ENCODE assay signal across 12 mouse cellular contexts in the genomic region with DNA sequence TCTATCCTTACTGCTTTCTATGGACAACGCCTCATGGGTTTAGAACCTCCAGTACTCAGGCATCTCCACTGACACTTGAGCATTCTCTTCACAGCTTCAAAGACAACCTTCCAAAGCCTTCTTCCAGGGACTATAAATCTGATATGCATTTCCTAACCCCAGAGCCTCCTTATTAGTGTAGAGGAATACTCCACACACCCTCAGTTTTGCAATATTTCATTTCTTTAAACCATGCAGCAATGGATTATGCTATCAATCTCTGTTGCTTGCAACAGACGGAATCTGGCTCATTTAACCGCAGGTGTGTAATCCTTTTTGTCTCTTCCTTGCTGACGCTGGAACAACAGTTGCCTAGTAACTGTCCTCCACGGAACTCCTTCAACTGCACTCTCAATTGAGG.
"Had no signal": no experiment of that assay in that cellular context is flagged by ENCODE, and none has a peak within 500 bp of the region (broad histone marks: within the 10 kb centered on the region; RNA-seq: fewer than 3 reads in every experiment).

No protein-coding gene starts in this region.

- DNase-seq: retina, postnatal 1 day; right cerebral cortex, adult 18-20 months; right cerebral cortex, postnatal 14 days; right cerebral cortex, postnatal 25 days; right cerebral cortex, postnatal 4 days; spleen, adult 18-20 months; thymus, adult 18-20 months; thymus, adult 2 months; thymus, postnatal 14 days; thymus, postnatal 25 days; thymus, postnatal 36 days; thymus, postnatal 4 days had no signal
